Mouse (Mus musculus) T-helper 1 cell (primary cell): ENCODE data around the gene Ect2.

ENCODE experiments used
- in situ Hi-C: fragments of 300-600 bp; cut with MboI, MseI; formaldehyde crosslinking; loops from one replicate; pipeline ENCODE4 v1.15.1; 2025; ENCODE audit warnings: high pct_unique_total_duplicates

The Ect2 gene

GRCm38 (mm10) chr3:27153701-27154209 lies at the start of gene Ect2:
Gene Ect2, minus strand, starts transcription at chr3:27153878.
- in situ Hi-C loops, result no loop called here

GRCm38 (mm10) chr3:27201728-27202411 lies 48.2 kb upstream of the Ect2 start:
- in situ Hi-C loops, result loop anchor here (10.0 kb wide), 1 partner anchor 747 kb away; no protein-coding TSS in a partner anchor

GRCm38 (mm10) chr3:27199120-27199519 lies 45.4 kb upstream of the Ect2 start:
- in situ Hi-C loops, result no loop called here

- in situ Hi-C loops, result no loop called here
Measured at GRCm38 (mm10) chr3:27197816-27198215, 44.1 kb upstream of the Ect2 start.

- in situ Hi-C loops, result no loop called here
Measured at GRCm38 (mm10) chr3:27196529-27196928, 42.9 kb upstream of the Ect2 start.

- in situ Hi-C loops, result no loop called here
Measured at GRCm38 (mm10) chr3:27195573-27196227, 42.0 kb upstream of the Ect2 start.

GRCm38 (mm10) chr3:27195153-27195552 lies 41.5 kb upstream of the Ect2 start:
- in situ Hi-C loops, result no loop called here

GRCm38 (mm10) chr3:27193844-27194317 lies 40.2 kb upstream of the Ect2 start:
- in situ Hi-C loops, result no loop called here

GRCm38 (mm10) chr3:27191856-27192255 lies 38.2 kb upstream of the Ect2 start:
- in situ Hi-C loops, result no loop called here

GRCm38 (mm10) chr3:27190865-27191264 lies 37.2 kb upstream of the Ect2 start:
- in situ Hi-C loops, result no loop called here

GRCm38 (mm10) chr3:27189320-27190261 lies 35.9 kb upstream of the Ect2 start:
- in situ Hi-C loops, result no loop called here

GRCm38 (mm10) chr3:27188386-27188785 lies 34.7 kb upstream of the Ect2 start:
- in situ Hi-C loops, result no loop called here

- in situ Hi-C loops, result no loop called here
Measured at GRCm38 (mm10) chr3:27183601-27184175, 30.0 kb upstream of the Ect2 start.

- in situ Hi-C loops, result no loop called here
Measured at GRCm38 (mm10) chr3:27182733-27183600, 29.3 kb upstream of the Ect2 start, which contains the start of gene Nceh1. Gene Nceh1, plus strand, starts transcription at chr3:27182965.

GRCm38 (mm10) chr3:27179711-27180110 lies 26.0 kb upstream of the Ect2 start:
- in situ Hi-C loops, result no loop called here

GRCm38 (mm10) chr3:27170257-27170656 lies 16.6 kb upstream of the Ect2 start:
- in situ Hi-C loops, result no loop called here

- in situ Hi-C loops, result no loop called here
Measured at GRCm38 (mm10) chr3:27165481-27166065, 11.9 kb upstream of the Ect2 start.

- in situ Hi-C loops, result no loop called here
Measured at GRCm38 (mm10) chr3:27162410-27162804, 8.7 kb upstream of the Ect2 start.

- in situ Hi-C loops, result no loop called here
Measured at GRCm38 (mm10) chr3:27161645-27162409, 8.1 kb upstream of the Ect2 start.
